Mouse (Mus musculus): ENCODE measurements around the gene Prpf31. TPM values are rescaled to one million over a fixed set of nuclear protein-coding genes. Genes with fewer than 3 reads are reported as not detected.

The Prpf31 gene
- polyA plus RNA-seq, 1 experiment from 2014 or later = 174 TPM

- Histone ChIP-seq H3K4me1 (no peaks in the 10 kb centered on the region), H3K27ac (replicated peaks) (no peak overlapping the region), H3K4me3 (no peak overlapping the region), H3K9me3 (replicated peaks) (no peaks in the 10 kb centered on the region), H3K36me3 (no peaks in the 10 kb centered on the region), H3K27me3 (ENCODE audit: low read depth, poor library complexity, severe bottlenecking) (no peaks in the 10 kb centered on the region)
- 84% methylated on average over 6 of the region's 6 CpGs for WGBS
- DNase-seq (ENCODE audit: low spot score) = no peak
Measured at GRCm38 (mm10) chr7:3607391-3607790, 22.4 kb upstream of the Prpf31 start.

GRCm38 (mm10) chr7:3608668-3609067, 21.1 kb upstream of the Prpf31 start:
- 95% methylated on average over 3 of the region's 3 CpGs for WGBS
- no peaks in the 10 kb centered on the region for H3K4me1 ChIP-seq
- DNase-seq (ENCODE audit: low spot score) = no peak
- no peaks in the 10 kb centered on the region for H3K9me3 ChIP-seq (replicated peaks)
- no peak overlapping the region for H3K4me3 ChIP-seq
- H3K27ac ChIP-seq (replicated peaks) = no peak overlapping the region
- no peaks in the 10 kb centered on the region for H3K36me3 ChIP-seq
- H3K27me3 ChIP-seq (ENCODE audit: low read depth, poor library complexity, severe bottlenecking) = no peaks in the 10 kb centered on the region

GRCm38 (mm10) chr7:3609082-3609481, 20.7 kb upstream of the Prpf31 start:
- Histone ChIP-seq H3K27me3 (ENCODE audit: low read depth, poor library complexity, severe bottlenecking) (no peaks in the 10 kb centered on the region), H3K36me3 (no peaks in the 10 kb centered on the region), H3K27ac (replicated peaks) (no peak overlapping the region), H3K4me3 (no peak overlapping the region), H3K9me3 (replicated peaks) (no peaks in the 10 kb centered on the region), H3K4me1 (no peaks in the 10 kb centered on the region)
- DNase-seq (ENCODE audit: low spot score) = no peak
- 72% methylated on average over 3 of the region's 3 CpGs for WGBS

- Histone ChIP-seq H3K36me3 (no peaks in the 10 kb centered on the region), H3K27me3 (ENCODE audit: low read depth, poor library complexity, severe bottlenecking) (no peaks in the 10 kb centered on the region), H3K4me1 (no peaks in the 10 kb centered on the region), H3K27ac (replicated peaks) (no peak overlapping the region), H3K4me3 (no peak overlapping the region), H3K9me3 (replicated peaks) (no peaks in the 10 kb centered on the region)
- no peak for DNase-seq (ENCODE audit: low spot score)
- 88% methylated on average over 3 of the region's 3 CpGs for WGBS
Measured at GRCm38 (mm10) chr7:3610437-3610836, 19.3 kb upstream of the Prpf31 start.

- H3K4me3 ChIP-seq = no peak overlapping the region
- H3K27ac ChIP-seq (replicated peaks) = no peak overlapping the region
- H3K36me3 ChIP-seq = no peaks in the 10 kb centered on the region
- no peaks in the 10 kb centered on the region for H3K9me3 ChIP-seq (replicated peaks)
- WGBS = 89% methylated on average over 13 of the region's 13 CpGs
- H3K27me3 ChIP-seq (ENCODE audit: low read depth, poor library complexity, severe bottlenecking) = no peaks in the 10 kb centered on the region
- no peak for DNase-seq (ENCODE audit: low spot score)
- no peaks in the 10 kb centered on the region for H3K4me1 ChIP-seq
Measured at GRCm38 (mm10) chr7:3611006-3611405, 18.8 kb upstream of the Prpf31 start.

- 89% methylated on average over 3 of the region's 3 CpGs for WGBS
- H3K36me3 ChIP-seq = peaks cover under 1% of the 10 kb centered on the region
- no peak overlapping the region for H3K4me3 ChIP-seq
- H3K4me1 ChIP-seq = peaks cover 6% of the 10 kb centered on the region
- H3K27me3 ChIP-seq (ENCODE audit: low read depth, poor library complexity, severe bottlenecking) = no peaks in the 10 kb centered on the region
- no peak for DNase-seq (ENCODE audit: low spot score)
- H3K9me3 ChIP-seq (replicated peaks) = no peaks in the 10 kb centered on the region
- H3K27ac ChIP-seq (replicated peaks) = no peak overlapping the region
Measured at GRCm38 (mm10) chr7:3614021-3614420, 15.8 kb upstream of the Prpf31 start.

- DNase-seq (ENCODE audit: low spot score) = no peak
- WGBS = 82% methylated on average over 4 of the region's 4 CpGs
- H3K27ac ChIP-seq (replicated peaks) = no peak within 1 kb of the TSS
- H3K4me1 ChIP-seq = peaks cover 6% of the 10 kb centered on the region
- H3K36me3 ChIP-seq = peaks cover 21% of the 10 kb centered on the region
- peak within 1 kb of the TSS; percentile 87 for H3K4me3 ChIP-seq
- H3K9me3 ChIP-seq (replicated peaks) = no peaks in the 10 kb centered on the region
- H3K27me3 ChIP-seq (ENCODE audit: low read depth, poor library complexity, severe bottlenecking) = no peaks in the 10 kb centered on the region
Measured at GRCm38 (mm10) chr7:3616057-3616388, 13.8 kb upstream of the Prpf31 start, which contains the start of gene Oscar. TSS of gene Oscar (minus strand) at chr7:3616157.

- DNase-seq (ENCODE audit: low spot score) = no peak
- 44% methylated on average over 6 of the region's 6 CpGs for WGBS
- Histone ChIP-seq H3K4me1 (peaks cover 6% of the 10 kb centered on the region), H3K27ac (replicated peaks) (no peak overlapping the region), H3K4me3 (peak overlapping the region; percentile 87), H3K36me3 (peaks cover 27% of the 10 kb centered on the region), H3K27me3 (ENCODE audit: low read depth, poor library complexity, severe bottlenecking) (no peaks in the 10 kb centered on the region), H3K9me3 (replicated peaks) (no peaks in the 10 kb centered on the region)
Measured at GRCm38 (mm10) chr7:3616389-3617241, 13.2 kb upstream of the Prpf31 start.

- Histone ChIP-seq H3K4me3 (peak within 1 kb of the TSS; percentile 87), H3K27me3 (ENCODE audit: low read depth, poor library complexity, severe bottlenecking) (no peaks in the 10 kb centered on the region), H3K36me3 (peaks cover 35% of the 10 kb centered on the region), H3K27ac (replicated peaks) (peak within 1 kb of the TSS; percentile 86), H3K4me1 (peaks cover 6% of the 10 kb centered on the region), H3K9me3 (replicated peaks) (no peaks in the 10 kb centered on the region)
- DNase-seq (ENCODE audit: low spot score) = peak; percentile 86
- 2% methylated on average over 32 of the region's 32 CpGs for WGBS
Measured at GRCm38 (mm10) chr7:3617242-3617995, 12.4 kb upstream of the Prpf31 start, which contains the start of gene Ndufa3. TSS of gene Ndufa3 (plus strand) at chr7:3617373.

- Histone ChIP-seq H3K36me3 (peaks cover 56% of the 10 kb centered on the region), H3K27me3 (ENCODE audit: low read depth, poor library complexity, severe bottlenecking) (no peaks in the 10 kb centered on the region), H3K27ac (replicated peaks) (peak overlapping the region; percentile 86), H3K4me3 (peak overlapping the region; percentile 78), H3K4me1 (peaks cover 21% of the 10 kb centered on the region), H3K9me3 (replicated peaks) (no peaks in the 10 kb centered on the region)
- 42% methylated on average over 4 of the region's 4 CpGs for WGBS
- no peak for DNase-seq (ENCODE audit: low spot score)
Measured at GRCm38 (mm10) chr7:3629030-3629429, 755 bp upstream of the Prpf31 start.

- Histone ChIP-seq H3K27me3 (ENCODE audit: low read depth, poor library complexity, severe bottlenecking) (no peaks in the 10 kb centered on the region), H3K36me3 (peaks cover 56% of the 10 kb centered on the region), H3K27ac (replicated peaks) (peak overlapping the region; percentile 86), H3K4me3 (peak overlapping the region; percentile 78), H3K4me1 (peaks cover 21% of the 10 kb centered on the region), H3K9me3 (replicated peaks) (no peaks in the 10 kb centered on the region)
- WGBS = 63% methylated on average over 3 of the region's 3 CpGs
- no peak for DNase-seq (ENCODE audit: low spot score)
Measured at GRCm38 (mm10) chr7:3630478-3630815, 662 bp downstream of the Prpf31 start.

GRCm38 (mm10) chr7:3643412-3643811, 13.6 kb downstream of the Prpf31 start:
- DNase-seq (ENCODE audit: low spot score) = no peak
- H3K36me3 ChIP-seq = peaks cover 57% of the 10 kb centered on the region
- 0 out of 2 replicates have a peak, but pooled peaks cover 3% of the 10 kb centered on the region for H3K9me3 ChIP-seq (replicated peaks)
- 0 out of 2 replicates have a peak, but pooled peaks cover 6% of the 10 kb centered on the region for H3K27me3 ChIP-seq (ENCODE audit: low read depth, poor library complexity, severe bottlenecking)
- H3K4me1 ChIP-seq = peaks cover 32% of the 10 kb centered on the region
- peak overlapping the region; percentile 100; the same call in 1 of the 2 replicates for H3K4me3 ChIP-seq
- H3K27ac ChIP-seq (replicated peaks) = no peak overlapping the region
- WGBS = 71% methylated on average over 5 of the region's 5 CpGs

- peak overlapping the region; percentile 100 for H3K4me3 ChIP-seq
- whole genome bisulfite sequencing = 27% methylated on average over 9 of the region's 9 CpGs
- H3K27ac ChIP-seq (replicated peaks) = peak overlapping the region; percentile 97; the same call in 1 of the 2 replicates
- H3K9me3 ChIP-seq (replicated peaks) = 0 out of 2 replicates have a peak, but pooled peaks cover 3% of the 10 kb centered on the region
- peaks cover 37% of the 10 kb centered on the region for H3K4me1 ChIP-seq
- no peak for DNase-seq (ENCODE audit: low spot score)
- peaks cover 57% of the 10 kb centered on the region for H3K36me3 ChIP-seq
- H3K27me3 ChIP-seq (ENCODE audit: low read depth, poor library complexity, severe bottlenecking) = 0 out of 2 replicates have a peak, but pooled peaks cover 6% of the 10 kb centered on the region
Measured at GRCm38 (mm10) chr7:3643843-3644242, 14.1 kb downstream of the Prpf31 start.
